In the genomic region with DNA sequence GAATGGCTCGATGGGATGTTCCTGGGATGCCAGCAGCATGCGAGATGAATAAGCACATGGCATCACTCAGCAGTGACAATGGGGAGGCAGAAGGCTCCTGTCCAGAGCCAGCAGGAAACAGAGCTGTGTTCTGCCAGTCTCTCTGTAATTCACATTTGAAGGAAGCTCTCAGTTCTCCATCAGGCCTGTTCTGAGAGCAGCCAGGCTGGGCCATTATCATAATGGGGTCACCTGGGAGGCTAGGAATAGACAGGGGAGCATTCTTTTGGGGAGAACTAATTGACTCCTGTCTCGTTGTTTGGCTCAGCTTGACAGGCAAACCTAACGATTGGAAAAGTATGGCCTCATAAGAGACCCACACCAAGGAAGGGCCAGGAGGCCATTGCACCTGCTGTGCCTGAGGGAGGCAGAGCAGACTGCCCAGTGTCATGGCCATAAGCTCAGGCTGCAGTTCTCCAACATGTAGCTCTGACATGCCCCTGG, we compare ENCODE assay signal across 17 mouse cellular contexts.
DNase-seq lines count a peak whose midpoint lies in the region; ATAC-seq lines count a peak whose summit lies in the region.
"Had no signal": no experiment of that assay in that cellular context is flagged by ENCODE, and none has a peak within 500 bp of the region (broad histone marks: within the 10 kb centered on the region; RNA-seq: fewer than 3 reads in every experiment).

No protein-coding gene starts in this region.

- no peak overlapping the region for H3K4me3 ChIP-seq in forebrain, embryonic 14.5 days (ENCODE audit: low read depth, low read length)
- no peak overlapping the region for H3K4me3 ChIP-seq in forebrain, embryonic 13.5 days
- H3K4me3 ChIP-seq: neural tube, embryonic 12.5 days had no signal

- DNase-seq in forebrain, embryonic 14.5 days (ENCODE audit: low spot score) = peak; percentile 46
- peak; percentile 24 for DNase-seq in left cerebral cortex, postnatal 4 days
- no peak for DNase-seq in left cerebral cortex, adult 11 months (ENCODE audit: low spot score)
- peak; percentile 98 for DNase-seq in cerebellum, adult 9-10 months
- DNase-seq in layer of hippocampus, adult 9-11 months = peak; percentile 56
- no peak for DNase-seq in spleen, postnatal 36 days (ENCODE audit: low spot score in 2 of 2)
- DNase-seq: heart, adult 18-20 months; heart, postnatal 10 days; kidney, postnatal 25 days; lung, postnatal 10 days; thymus, postnatal 36 days had no signal

- no peak overlapping the region for H3K4me2 ChIP-seq in forebrain, embryonic 14.5 days (ENCODE audit: low read length)
- H3K4me2 ChIP-seq in forebrain, embryonic 13.5 days = no peak overlapping the region
- H3K4me2 ChIP-seq: neural tube, embryonic 12.5 days had no signal

- no peaks in the 10 kb centered on the region for H3K36me3 ChIP-seq in forebrain, embryonic 14.5 days (ENCODE audit: control insufficient read depth, insufficient read depth, low read length)
- H3K36me3 ChIP-seq in forebrain, embryonic 13.5 days (ENCODE audit: poor library complexity, severe bottlenecking) = no peaks in the 10 kb centered on the region
- H3K36me3 ChIP-seq: neural tube, embryonic 12.5 days had no signal

- no peaks in the 10 kb centered on the region for H3K27me3 ChIP-seq in forebrain, embryonic 14.5 days (replicated peaks; ENCODE audit: control insufficient read depth, insufficient read depth, low read length)
- H3K27me3 ChIP-seq in forebrain, embryonic 13.5 days = no peaks in the 10 kb centered on the region
- H3K27me3 ChIP-seq: neural tube, embryonic 12.5 days had no signal

- H3K9me3 ChIP-seq in forebrain, embryonic 14.5 days (replicated peaks; ENCODE audit: control insufficient read depth, low read length) = no peaks in the 10 kb centered on the region
- H3K9me3 ChIP-seq in forebrain, embryonic 13.5 days (replicated peaks) = no peaks in the 10 kb centered on the region
- H3K9me3 ChIP-seq: neural tube, embryonic 12.5 days had no signal

- intact Hi-C loops in left cerebral cortex, postnatal 4 days (cut with DNase I) = no loop called here

- 0 out of 2 replicates have a peak overlapping the region, but pooled peaks have one; percentile 27 for H3K27ac ChIP-seq in forebrain, embryonic 14.5 days (ENCODE audit: low read depth, low read length)
- H3K27ac ChIP-seq in forebrain, embryonic 13.5 days = no peak overlapping the region
- H3K27ac ChIP-seq: liver, embryonic 14.5 days; neural tube, embryonic 12.5 days had no signal

- no peaks in the 10 kb centered on the region for H3K4me1 ChIP-seq in forebrain, embryonic 14.5 days (ENCODE audit: control insufficient read depth, insufficient read depth, low read length)
- 0 out of 2 replicates have a peak, but pooled peaks cover 3% of the 10 kb centered on the region for H3K4me1 ChIP-seq in forebrain, embryonic 13.5 days
- H3K4me1 ChIP-seq: neural tube, embryonic 12.5 days had no signal

- peak; percentile 57 for ATAC-seq in forebrain, embryonic 14.5 days
- ATAC-seq in forebrain, embryonic 13.5 days = no peak
- ATAC-seq in erythroblast, adult 5-6 weeks (replicated peaks; ENCODE audit: low FRiP score, poor library complexity, severe bottlenecking) = no peak
- ATAC-seq: intestine, postnatal 0 days; Patski had no signal

- H3K9ac ChIP-seq in forebrain, embryonic 14.5 days (ENCODE audit: low read length) = no peak overlapping the region
- H3K9ac ChIP-seq in forebrain, embryonic 13.5 days = no peak overlapping the region
- H3K9ac ChIP-seq: liver, embryonic 14.5 days; neural tube, embryonic 12.5 days had no signal

- WGBS in forebrain, embryonic 14.5 days = 26% methylated on average over 4 of the region's 4 CpGs
- 27% methylated on average over 4 of the region's 4 CpGs for WGBS in forebrain, embryonic 13.5 days

Comparison
In these comparisons a context has a peak if more than half of its experiments do, and no peak if none do; other contexts are left out.
1. DNase-seq: peak in forebrain, embryonic 14.5 days (single experiment), left cerebral cortex, postnatal 4 days (single experiment), cerebellum, adult 9-10 months (single experiment) and layer of hippocampus, adult 9-11 months (single experiment); none in left cerebral cortex, adult 11 months (single experiment) and spleen, postnatal 36 days (0 of 2).